Mouse (Mus musculus) WW6 (cell line): ENCODE data around the gene Nt5dc2.

Source experiments
- DNase-seq: peaks from one replicate; pipeline ENCODE4 v3.0.0-alpha.2; 2013; ENCODE audit warnings: low read depth, low spot score

The Nt5dc2 gene

DNA sequence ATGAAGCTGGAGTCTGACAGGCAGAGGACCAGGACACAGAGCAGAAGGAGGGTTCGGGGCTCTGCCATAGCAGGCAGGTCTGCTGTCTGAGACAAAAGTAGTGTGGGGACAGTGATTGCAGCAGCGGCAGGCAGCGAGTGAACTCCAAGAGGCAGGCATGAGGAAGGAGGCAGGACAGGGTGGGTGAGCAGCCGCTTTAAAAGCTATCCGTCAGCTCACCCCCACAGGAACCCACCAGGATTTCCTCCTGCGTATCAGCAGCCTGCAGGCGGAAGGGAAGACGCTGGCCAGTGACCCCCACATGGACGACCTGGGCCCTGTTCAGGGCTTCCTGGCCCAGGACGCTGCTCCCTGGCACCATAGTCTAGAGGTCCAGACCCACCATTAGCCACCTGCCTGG lies 37.6 kb downstream of the Nt5dc2 start, which contains the start of gene Stab1:
TSS of gene Stab1 (minus strand) at position 217 of the 400 bp plus-strand sequence.
- no peak for DNase-seq

- no peak for DNase-seq
These were observed 38.7 kb downstream of the Nt5dc2 start for GRCm38 (mm10) chr14:31169508-31169907.

DNA sequence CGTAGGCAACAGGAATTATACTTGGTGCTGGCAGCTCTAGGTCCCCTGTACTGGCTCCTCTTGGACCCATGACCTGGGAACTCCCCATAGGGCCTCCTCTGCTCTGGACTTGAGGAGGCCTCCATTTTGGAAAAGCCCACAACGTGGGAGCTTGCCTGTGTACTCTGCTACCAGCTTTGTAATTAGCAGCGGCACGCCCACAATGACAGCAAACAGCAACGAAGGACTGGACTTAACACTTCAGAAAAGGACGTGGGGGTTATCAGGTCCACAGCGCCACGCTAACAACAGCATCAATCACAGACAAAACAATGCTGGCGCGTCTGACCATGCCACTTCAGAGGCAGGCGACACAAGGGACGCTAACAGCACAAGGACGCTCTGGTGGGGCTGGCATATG lies 40.1 kb downstream of the Nt5dc2 start:
- DNase-seq: no peak

DNA sequence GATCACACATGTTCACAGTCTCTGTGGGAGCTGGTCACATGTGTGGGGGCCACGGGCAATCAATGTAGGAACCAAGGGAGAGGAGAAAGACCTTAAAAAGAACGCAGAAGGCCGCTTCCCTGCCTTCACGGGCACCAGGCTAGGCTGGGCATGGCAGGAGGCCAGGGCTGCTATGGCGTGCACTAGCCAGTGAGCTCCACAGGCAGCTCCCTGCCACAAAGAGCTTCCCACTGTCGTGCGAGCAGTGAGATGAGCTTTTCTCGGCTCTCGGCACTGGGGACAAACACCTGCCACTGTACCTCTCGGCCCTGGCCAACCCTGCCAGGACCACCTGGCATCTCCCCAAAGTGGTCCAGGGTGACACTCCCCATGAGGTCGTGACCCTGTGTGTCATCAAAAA lies 40.5 kb downstream of the Nt5dc2 start:
- DNase-seq: no peak

DNA sequence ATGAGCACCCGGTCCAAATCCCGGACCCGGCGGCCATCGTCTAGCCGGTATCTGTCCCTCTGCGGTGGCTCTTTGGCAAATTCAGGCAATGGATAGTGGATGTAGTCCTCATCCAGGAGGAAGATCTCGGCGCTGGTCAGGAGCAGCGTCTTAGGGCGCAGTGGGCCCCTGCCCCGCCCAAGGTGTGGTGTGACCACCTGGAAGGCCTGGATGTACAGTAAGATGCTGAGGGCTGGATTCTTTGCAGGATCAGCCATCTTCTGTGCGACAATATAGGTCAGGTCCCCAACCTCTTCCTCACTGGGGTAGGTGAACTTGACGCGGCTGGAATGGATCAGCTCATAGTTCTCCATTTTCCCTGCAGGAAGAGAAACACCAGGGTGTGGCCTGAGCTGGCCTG lies 41.0 kb downstream of the Nt5dc2 start:
- DNase-seq: no peak

DNA sequence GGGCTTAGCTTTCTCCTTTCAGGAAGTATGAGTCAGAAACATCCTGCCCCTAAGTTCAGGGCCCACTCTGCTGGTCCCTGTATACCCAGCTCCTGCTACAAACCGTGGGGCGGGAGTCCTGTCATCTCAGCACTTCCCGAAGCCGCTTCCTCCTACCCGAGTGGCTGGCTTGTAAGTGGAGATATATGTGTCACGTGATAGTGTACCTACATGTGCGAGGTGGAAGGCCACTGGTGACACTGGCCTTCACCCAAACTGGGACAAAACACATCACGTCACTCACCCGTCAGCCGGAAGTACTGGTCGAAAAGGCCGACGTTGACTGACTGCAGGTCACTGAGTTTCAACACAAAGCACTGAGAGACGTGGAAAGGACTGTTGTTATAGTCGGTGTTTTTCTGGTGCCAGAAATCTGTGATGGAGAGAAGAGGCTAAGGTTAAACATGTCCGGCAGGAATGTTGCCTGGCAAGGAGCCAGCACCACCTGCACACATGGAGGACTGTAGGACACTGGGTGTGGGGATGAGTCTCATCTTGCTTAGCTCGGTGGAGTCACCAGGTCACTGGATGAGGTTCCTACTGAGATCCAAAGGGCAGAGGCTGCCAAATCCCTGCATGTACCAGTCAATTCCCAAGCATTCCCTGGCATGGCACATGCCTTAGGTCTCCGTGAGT lies 42.1 kb downstream of the Nt5dc2 start:
- no peak for DNase-seq

GRCm38 (mm10) chr14:31173537-31173936 lies 42.7 kb downstream of the Nt5dc2 start:
- DNase-seq: no peak

DNA sequence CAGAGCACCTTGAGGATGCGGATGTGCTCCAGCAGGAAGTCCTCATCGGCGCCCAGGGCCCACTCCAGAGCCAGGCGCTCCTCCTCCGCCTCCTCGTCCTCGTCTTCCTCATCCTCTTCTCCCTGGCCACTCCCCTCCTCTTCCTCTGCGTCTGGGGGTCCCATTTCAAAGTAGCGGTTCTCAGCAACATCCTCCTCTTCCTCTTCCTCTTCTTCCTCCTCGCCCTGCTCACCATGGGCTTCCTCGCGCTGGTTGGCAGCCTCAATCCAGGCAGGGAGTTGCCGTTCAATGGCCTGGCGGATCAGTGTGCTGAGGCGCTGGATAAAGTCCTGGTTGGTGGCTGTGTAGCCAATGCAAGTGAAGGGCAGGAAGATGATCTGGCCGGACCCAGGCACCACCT lies 46.4 kb downstream of the Nt5dc2 start:
- no peak for DNase-seq

DNA sequence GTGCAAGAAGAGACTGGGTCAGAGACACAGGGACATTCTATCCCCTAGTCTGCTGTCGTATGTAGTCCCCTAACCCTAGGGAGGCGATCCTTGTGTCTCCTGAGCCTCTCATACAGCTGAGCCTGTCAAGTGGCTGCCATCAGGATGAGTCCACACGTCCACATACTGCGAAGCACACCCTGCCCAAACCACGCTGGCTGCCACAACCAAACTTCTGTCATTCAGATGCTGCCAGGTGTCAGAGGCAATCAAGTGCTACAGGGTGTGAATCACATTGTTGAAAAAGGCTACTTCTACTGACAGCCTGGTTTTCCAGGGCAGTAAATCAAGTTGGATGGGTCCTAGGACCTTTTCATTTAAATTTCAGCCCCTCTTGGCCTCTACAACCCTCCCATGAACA lies 46.9 kb downstream of the Nt5dc2 start:
- no peak for DNase-seq

GRCm38 (mm10) chr14:31179677-31180365 lies 49.0 kb downstream of the Nt5dc2 start:
- DNase-seq: no peak

- DNase-seq: no peak
These were observed 50.7 kb downstream of the Nt5dc2 start for GRCm38 (mm10) chr14:31181512-31181911.

DNA sequence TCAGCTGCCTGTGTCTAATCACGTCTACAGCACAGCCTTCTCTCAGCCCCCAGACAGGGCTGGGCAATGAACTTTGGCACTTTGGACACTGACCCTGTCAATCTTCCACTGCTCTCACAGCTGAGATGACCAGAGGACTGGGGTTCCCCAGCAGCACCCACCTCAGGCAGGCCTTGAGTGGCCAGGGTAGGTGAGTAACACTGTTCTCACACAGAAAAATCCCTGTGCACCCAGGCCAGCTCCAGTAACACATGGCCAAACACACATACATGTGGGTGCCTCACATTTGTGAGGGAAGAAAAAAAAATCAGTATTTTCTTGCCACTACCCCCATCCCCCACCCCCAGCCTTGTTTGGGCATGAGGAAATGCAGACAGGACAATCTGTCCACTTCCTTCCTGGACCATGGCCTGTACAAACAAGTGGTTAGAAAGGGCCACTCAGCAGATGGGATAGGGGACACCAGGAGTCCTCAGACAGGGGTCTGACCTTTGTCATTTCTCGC lies 52.0 kb downstream of the Nt5dc2 start:
- no peak for DNase-seq

GRCm38 (mm10) chr14:31183541-31183940 lies 52.7 kb downstream of the Nt5dc2 start:
- no peak for DNase-seq

DNA sequence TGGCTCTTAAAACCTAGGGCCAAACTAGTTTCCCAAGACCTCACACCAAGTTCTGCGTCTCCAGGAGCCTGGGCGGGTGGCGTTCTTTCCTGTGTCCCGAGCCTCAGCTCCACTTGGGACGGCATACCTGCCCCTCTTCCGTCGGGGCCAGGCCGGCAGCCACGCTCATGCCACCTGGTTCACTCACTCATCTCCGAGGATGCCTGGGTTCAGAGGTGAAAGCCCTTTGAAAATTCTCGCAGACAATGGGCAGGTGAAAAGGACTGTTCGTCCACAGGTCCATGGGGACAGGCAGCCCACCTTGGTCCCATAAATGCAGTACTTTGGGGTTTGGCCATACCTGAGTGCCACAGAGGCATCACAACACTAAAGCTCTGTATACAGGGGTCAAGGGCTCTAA lies 53.3 kb downstream of the Nt5dc2 start:
- no peak for DNase-seq

- no peak for DNase-seq
These were observed 55.8 kb downstream of the Nt5dc2 start for GRCm38 (mm10) chr14:31186656-31187055.
